Mouse (Mus musculus) CD4-positive, CD25-positive, alpha-beta regulatory T cell, adult 9 weeks (primary cell): ENCODE results near the gene Olfr513. TPM values are rescaled to one million over a fixed set of nuclear protein-coding genes. Genes with fewer than 3 reads are reported as not detected.

Experiments used
- polyA plus RNA-seq: library from polyadenylated mRNA; unstranded; fragments of 100-300 nt; shearing (Covaris generic); gene quantifications from one replicate; pipeline ENCODE4 v1.2.1, GENCODE M21; 2017

Olfr513 gene
- polyA plus RNA-seq: not detected

DNA sequence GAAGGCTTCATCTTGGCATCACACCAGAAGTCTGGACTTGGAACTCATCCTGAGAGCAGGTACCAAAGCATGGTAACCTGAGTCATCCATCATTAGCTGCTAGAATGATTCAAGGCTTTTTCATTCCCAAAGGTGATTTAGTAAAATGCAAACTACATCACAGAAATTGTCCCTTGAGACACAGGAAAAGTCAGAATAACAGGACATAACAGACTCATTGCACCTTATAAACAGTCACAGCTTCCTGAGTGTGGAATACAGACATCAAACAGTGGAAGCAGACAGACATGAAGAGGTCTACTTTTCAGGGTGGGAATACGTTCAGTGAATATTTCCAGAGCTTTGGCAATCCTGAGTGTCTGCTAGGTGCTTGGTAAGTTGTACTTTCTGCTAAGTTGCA is at the start of gene Olfr513:
Gene Olfr513 (plus strand): TSS at position 301 of the 400 bp plus-strand sequence.

DNA sequence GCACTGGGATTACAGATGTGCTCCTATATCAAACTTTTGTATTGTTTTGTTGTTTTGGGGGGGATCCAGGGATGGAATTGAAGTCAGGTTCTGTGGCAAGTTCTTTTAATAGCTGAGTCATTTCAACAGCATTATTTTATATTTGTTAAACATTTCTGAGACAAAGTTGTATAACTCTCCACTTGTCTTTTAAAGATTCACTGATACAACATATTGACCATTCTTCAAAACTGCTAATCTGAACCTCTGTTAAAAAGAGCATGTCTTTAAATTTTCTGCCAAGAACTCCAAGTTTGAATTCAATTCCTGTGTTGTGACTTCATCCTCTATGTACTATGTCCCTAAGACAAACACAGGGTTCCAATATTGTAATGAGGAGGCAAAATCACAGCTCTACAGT is 37.8 kb upstream of the Olfr513 start, which contains the start of gene Olfr512:
Gene Olfr512 (plus strand): TSS at position 301 of the 400 bp plus-strand sequence.

Other genes with a start within 250 kb of the Olfr513 start
- not detected for gene Olfr502, start 225.9 kb upstream of the Olfr513 start, polyA plus RNA-seq
- not detected for gene Olfr503, start 206.4 kb upstream of the Olfr513 start, polyA plus RNA-seq
- not detected for gene Olfr504, start 185.2 kb upstream of the Olfr513 start, polyA plus RNA-seq
- not detected for gene Olfr506, start 140.2 kb upstream of the Olfr513 start, polyA plus RNA-seq
- gene Olfr507, start 129.2 kb upstream of the Olfr513 start, polyA plus RNA-seq: not detected
- gene Olfr508, start 121.0 kb upstream of the Olfr513 start, polyA plus RNA-seq: not detected
- gene Olfr509, start 99.1 kb upstream of the Olfr513 start, polyA plus RNA-seq: not detected
- not detected for gene Olfr510, start 84.6 kb upstream of the Olfr513 start, polyA plus RNA-seq
- gene Olfr512, start 37.7 kb upstream of the Olfr513 start, polyA plus RNA-seq: not detected
- not detected for gene Olfr514, start 75.0 kb downstream of the Olfr513 start, polyA plus RNA-seq
- not detected for gene Olfr516, start 99.6 kb downstream of the Olfr513 start, polyA plus RNA-seq
- not detected for gene Olfr517, start 121.4 kb downstream of the Olfr513 start, polyA plus RNA-seq
- not detected for gene Olfr518, start 134.0 kb downstream of the Olfr513 start, polyA plus RNA-seq
- not detected for gene Olfr519, start 143.4 kb downstream of the Olfr513 start, polyA plus RNA-seq
- not detected for gene Nlrp10, start 179.2 kb downstream of the Olfr513 start, polyA plus RNA-seq
- 27.1 TPM for gene Eif3f, start 183.4 kb downstream of the Olfr513 start, polyA plus RNA-seq
- 0.22 TPM for gene Tub, start 199.4 kb downstream of the Olfr513 start, polyA plus RNA-seq